Mouse (Mus musculus): ENCODE results near the gene Aldh8a1. TPM values are rescaled to one million over a fixed set of nuclear protein-coding genes. Genes with fewer than 3 reads are reported as not detected.

Gene Aldh8a1
- polyA plus RNA-seq, 1 experiment = not detected

- Histone ChIP-seq H3K4me3 (ENCODE audit: insufficient read depth, low read depth, low read length) (no peak overlapping the region), H3K4me1 (ENCODE audit: control insufficient read depth, insufficient read depth, insufficient read length, low read length) (no peaks in the 10 kb centered on the region), H3K27ac (replicated peaks; ENCODE audit: low read depth, low read length) (no peak overlapping the region)
These were observed 43.6 kb downstream of the Aldh8a1 start for GRCm38 (mm10) chr10:21420457-21421424.

DNA sequence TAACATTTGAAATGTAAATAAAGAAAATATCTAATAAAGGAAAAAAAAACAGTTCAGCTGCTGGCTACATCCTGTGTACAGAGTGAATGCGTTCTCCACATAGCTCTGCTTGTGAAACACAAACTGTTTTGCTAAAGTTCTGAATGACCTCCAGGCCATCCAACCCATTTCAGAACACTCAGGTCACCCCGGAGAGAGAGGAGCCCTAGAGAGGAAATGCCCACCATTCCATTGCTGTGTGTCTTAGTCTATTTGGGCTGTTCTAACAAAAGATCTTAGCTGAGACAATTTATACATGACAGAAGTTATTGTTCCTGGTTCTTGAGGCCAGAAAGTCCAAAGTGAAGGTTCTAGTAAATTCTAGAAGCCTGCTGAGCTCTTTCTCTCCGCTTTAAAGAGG lies 49.4 kb downstream of the Aldh8a1 start:
- Histone ChIP-seq H3K4me3 (ENCODE audit: insufficient read depth, low read depth, low read length) (no peak overlapping the region), H3K4me1 (ENCODE audit: control insufficient read depth, insufficient read depth, insufficient read length, low read length) (no peaks in the 10 kb centered on the region), H3K27ac (replicated peaks; ENCODE audit: low read depth, low read length) (no peak overlapping the region)

- no peak overlapping the region for H3K4me3 ChIP-seq (ENCODE audit: insufficient read depth, low read depth, low read length)
- H3K27ac ChIP-seq (replicated peaks; ENCODE audit: low read depth, low read length) = no peak overlapping the region
- no peaks in the 10 kb centered on the region for H3K4me1 ChIP-seq (ENCODE audit: control insufficient read depth, insufficient read depth, insufficient read length, low read length)
These were observed 50.9 kb downstream of the Aldh8a1 start for GRCm38 (mm10) chr10:21427996-21428395.

DNA sequence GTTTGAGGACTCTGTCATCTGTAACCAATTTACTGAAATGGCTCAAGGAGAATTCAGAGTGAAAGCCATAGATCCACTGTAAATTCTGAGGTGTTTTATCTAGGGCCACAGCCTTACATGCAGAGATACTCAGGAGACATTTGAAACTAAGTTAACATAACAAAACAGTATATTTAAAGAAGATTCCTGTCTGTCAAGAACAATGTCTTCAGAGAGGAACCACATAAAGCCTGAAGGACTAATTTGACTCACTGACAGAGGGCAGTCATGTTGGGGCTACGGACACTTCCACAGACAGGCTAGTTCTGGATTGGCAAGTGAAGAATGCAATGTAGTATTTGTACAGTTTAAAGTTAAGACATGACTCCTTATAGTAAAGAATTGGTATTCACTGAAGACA lies 62.2 kb downstream of the Aldh8a1 start:
- H3K27ac ChIP-seq (replicated peaks; ENCODE audit: low read depth, low read length) = no peak overlapping the region
- H3K4me3 ChIP-seq (ENCODE audit: insufficient read depth, low read depth, low read length) = no peak overlapping the region
- H3K4me1 ChIP-seq (ENCODE audit: control insufficient read depth, insufficient read depth, insufficient read length, low read length) = no peaks in the 10 kb centered on the region

- H3K4me3 ChIP-seq (ENCODE audit: insufficient read depth, low read depth, low read length) = no peak overlapping the region
- H3K27ac ChIP-seq (replicated peaks; ENCODE audit: low read depth, low read length) = no peak overlapping the region
- no peaks in the 10 kb centered on the region for H3K4me1 ChIP-seq (ENCODE audit: control insufficient read depth, insufficient read depth, insufficient read length, low read length)
These were observed 63.9 kb downstream of the Aldh8a1 start for GRCm38 (mm10) chr10:21441020-21441419.

GRCm38 (mm10) chr10:21441690-21442089 lies 64.6 kb downstream of the Aldh8a1 start:
- Histone ChIP-seq H3K27ac (replicated peaks; ENCODE audit: low read depth, low read length) (no peak overlapping the region), H3K4me1 (ENCODE audit: control insufficient read depth, insufficient read depth, insufficient read length, low read length) (no peaks in the 10 kb centered on the region), H3K4me3 (ENCODE audit: insufficient read depth, low read depth, low read length) (no peak overlapping the region)

GRCm38 (mm10) chr10:21443646-21444324 lies 66.7 kb downstream of the Aldh8a1 start:
- H3K4me1 ChIP-seq (ENCODE audit: control insufficient read depth, insufficient read depth, insufficient read length, low read length) = no peaks in the 10 kb centered on the region
- H3K4me3 ChIP-seq (ENCODE audit: insufficient read depth, low read depth, low read length) = no peak overlapping the region
- no peak overlapping the region for H3K27ac ChIP-seq (replicated peaks; ENCODE audit: low read depth, low read length)

- no peak overlapping the region for H3K4me3 ChIP-seq (ENCODE audit: insufficient read depth, low read depth, low read length)
- no peaks in the 10 kb centered on the region for H3K4me1 ChIP-seq (ENCODE audit: control insufficient read depth, insufficient read depth, insufficient read length, low read length)
- no peak overlapping the region for H3K27ac ChIP-seq (replicated peaks; ENCODE audit: low read depth, low read length)
These were observed 67.3 kb downstream of the Aldh8a1 start for GRCm38 (mm10) chr10:21444410-21444809.

Other genes starting within 250 kb of the Aldh8a1 start
- gene Myb, start 216.3 kb upstream of the Aldh8a1 start, polyA plus RNA-seq (2012; ENCODE audit: insufficient read depth, insufficient read length, missing spikeins) = 0.42 TPM in 1 of 2 replicates, not detected in the other
- gene Hbs1l, start 81.3 kb upstream of the Aldh8a1 start, polyA plus RNA-seq (2012; ENCODE audit: insufficient read depth, insufficient read length, missing spikeins) = 27.3 and 32.6 TPM in 2 replicates
- gene 1700020N01Rik, start 215.9 kb downstream of the Aldh8a1 start, polyA plus RNA-seq (2012; ENCODE audit: insufficient read depth, insufficient read length, missing spikeins) = not detected in 2 replicates